Mouse (Mus musculus): ENCODE measurements around the gene Gtf2a1l. TPM values are rescaled to one million over a fixed set of nuclear protein-coding genes. Genes with fewer than 3 reads are reported as not detected.

The Gtf2a1l gene
- polyA plus RNA-seq (2015; fragmentation: Nextera tagmentation; extraction: Ambion mirVana): 0.12 and 0.14 TPM in 2 replicates

GRCm38 (mm10) chr17:88668452-88668851 is at the start of gene Gtf2a1l:
TSS of gene Gtf2a1l (plus strand) at chr17:88668660.
- Histone ChIP-seq H3K27me3 (no peaks in the 10 kb centered on the region), H3K27ac (no peak within 1 kb of the TSS), H3K4me2 (peak within 1 kb of the TSS; percentile 38), H3K4me3 (no peak within 1 kb of the TSS), H3K9ac (no peak within 1 kb of the TSS), H3K4me1 (replicated peaks) (peaks cover 7% of the 10 kb centered on the region), H3K36me3 (no peaks in the 10 kb centered on the region), H3K9me3 (no peaks in the 10 kb centered on the region)
- no peak for ATAC-seq (ENCODE audit: low FRiP score)
- 36% methylated on average over 21 of the region's 21 CpGs for WGBS

- H3K27me3 ChIP-seq: no peaks in the 10 kb centered on the region
- H3K9me3 ChIP-seq: no peaks in the 10 kb centered on the region
- H3K36me3 ChIP-seq: no peaks in the 10 kb centered on the region
- no peak overlapping the region for H3K27ac ChIP-seq
- no peak overlapping the region for H3K9ac ChIP-seq
- no peak overlapping the region for H3K4me3 ChIP-seq
- peaks cover 2% of the 10 kb centered on the region; the same call in 1 of the 2 replicates for H3K4me1 ChIP-seq (replicated peaks)
- ATAC-seq (ENCODE audit: low FRiP score): no peak
- 90% methylated on average over 4 of the region's 4 CpGs for WGBS
- H3K4me2 ChIP-seq: no peak overlapping the region
Observed at GRCm38 (mm10) chr17:88620935-88621334, 47.5 kb upstream of the Gtf2a1l start.

- H3K4me2 ChIP-seq: no peak overlapping the region
- no peak overlapping the region for H3K9ac ChIP-seq
- ATAC-seq (ENCODE audit: low FRiP score): no peak
- no peaks in the 10 kb centered on the region for H3K9me3 ChIP-seq
- no peak overlapping the region for H3K27ac ChIP-seq
- WGBS: 87% methylated on average over 3 of the region's 3 CpGs
- peaks cover 6% of the 10 kb centered on the region; the same call in 1 of the 2 replicates for H3K4me1 ChIP-seq (replicated peaks)
- H3K36me3 ChIP-seq: no peaks in the 10 kb centered on the region
- H3K27me3 ChIP-seq: no peaks in the 10 kb centered on the region
- no peak overlapping the region for H3K4me3 ChIP-seq
Observed at GRCm38 (mm10) chr17:88621374-88621773, 47.1 kb upstream of the Gtf2a1l start.

DNA sequence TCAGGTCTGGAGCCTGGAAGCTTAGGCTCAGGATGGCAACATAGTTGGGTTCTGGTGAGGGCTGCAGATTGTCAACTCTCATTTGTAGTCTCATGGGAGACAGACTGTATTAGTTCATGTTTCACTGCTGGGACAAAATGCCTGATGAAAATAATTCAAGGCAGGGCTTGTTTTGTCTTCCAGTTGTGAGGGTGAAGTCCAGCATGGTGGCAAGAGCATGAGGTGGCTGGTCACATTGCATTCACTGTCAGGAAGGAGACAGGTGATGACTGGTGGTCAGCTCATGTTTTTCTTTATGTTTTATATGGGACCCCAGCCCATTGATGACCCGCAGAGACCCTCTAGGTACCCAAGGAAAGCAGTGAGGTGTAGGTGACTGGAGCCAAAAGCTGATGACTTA is 45.7 kb upstream of the Gtf2a1l start:
- Histone ChIP-seq H3K4me3 (no peak overlapping the region), H3K27ac (no peak overlapping the region), H3K9me3 (no peaks in the 10 kb centered on the region), H3K36me3 (no peaks in the 10 kb centered on the region), H3K9ac (no peak overlapping the region), H3K4me1 (replicated peaks) (peaks cover 11% of the 10 kb centered on the region; the same call in 1 of the 2 replicates), H3K27me3 (no peaks in the 10 kb centered on the region), H3K4me2 (no peak overlapping the region)
- WGBS: 88% methylated on average over 1 of the region's 1 CpGs
- no peak for ATAC-seq (ENCODE audit: low FRiP score)

- peaks cover 18% of the 10 kb centered on the region for H3K4me1 ChIP-seq (replicated peaks)
- H3K9ac ChIP-seq: no peak overlapping the region
- no peaks in the 10 kb centered on the region for H3K9me3 ChIP-seq
- no peak for ATAC-seq (ENCODE audit: low FRiP score)
- H3K36me3 ChIP-seq: no peaks in the 10 kb centered on the region
- 91% methylated on average over 4 of the region's 4 CpGs for WGBS
- no peak overlapping the region for H3K27ac ChIP-seq
- no peaks in the 10 kb centered on the region for H3K27me3 ChIP-seq
- no peak overlapping the region for H3K4me2 ChIP-seq
- H3K4me3 ChIP-seq: no peak overlapping the region
Observed at GRCm38 (mm10) chr17:88624386-88624785, 44.1 kb upstream of the Gtf2a1l start.

- 92% methylated on average over 13 of the region's 13 CpGs for WGBS
- Histone ChIP-seq H3K4me1 (replicated peaks) (peaks cover 26% of the 10 kb centered on the region), H3K4me3 (no peak overlapping the region), H3K9me3 (no peaks in the 10 kb centered on the region), H3K27me3 (no peaks in the 10 kb centered on the region), H3K4me2 (no peak overlapping the region), H3K27ac (0 out of 2 replicates have a peak overlapping the region, but pooled peaks have one; percentile 23), H3K9ac (no peak overlapping the region), H3K36me3 (no peaks in the 10 kb centered on the region)
- ATAC-seq (ENCODE audit: low FRiP score): no peak
Observed at GRCm38 (mm10) chr17:88625350-88625749, 43.1 kb upstream of the Gtf2a1l start.

- H3K4me1 ChIP-seq (replicated peaks): peaks cover 30% of the 10 kb centered on the region
- ATAC-seq (ENCODE audit: low FRiP score): no peak
- H3K27me3 ChIP-seq: no peaks in the 10 kb centered on the region
- H3K9me3 ChIP-seq: no peaks in the 10 kb centered on the region
- WGBS: 71% methylated on average over 7 of the region's 7 CpGs
- no peak overlapping the region for H3K9ac ChIP-seq
- H3K36me3 ChIP-seq: no peaks in the 10 kb centered on the region
- H3K4me2 ChIP-seq: no peak overlapping the region
- H3K27ac ChIP-seq: peak overlapping the region; percentile 23; the same call in 1 of the 2 replicates
- no peak overlapping the region for H3K4me3 ChIP-seq
Observed at GRCm38 (mm10) chr17:88625931-88626330, 42.5 kb upstream of the Gtf2a1l start.

- Histone ChIP-seq H3K9me3 (no peaks in the 10 kb centered on the region), H3K4me1 (replicated peaks) (peaks cover 30% of the 10 kb centered on the region), H3K36me3 (no peaks in the 10 kb centered on the region), H3K4me2 (no peak overlapping the region), H3K27me3 (no peaks in the 10 kb centered on the region), H3K9ac (no peak overlapping the region), H3K4me3 (no peak overlapping the region), H3K27ac (0 out of 2 replicates have a peak overlapping the region, but pooled peaks have one; percentile 30)
- no peak for ATAC-seq (ENCODE audit: low FRiP score)
- 34% methylated on average over 7 of the region's 7 CpGs for WGBS
Observed at GRCm38 (mm10) chr17:88626347-88626811, 42.1 kb upstream of the Gtf2a1l start.

GRCm38 (mm10) chr17:88627150-88627549 is 41.3 kb upstream of the Gtf2a1l start:
- no peak overlapping the region for H3K4me3 ChIP-seq
- no peaks in the 10 kb centered on the region for H3K36me3 ChIP-seq
- H3K27me3 ChIP-seq: no peaks in the 10 kb centered on the region
- 0 out of 2 replicates have a peak overlapping the region, but pooled peaks have one; percentile 30 for H3K27ac ChIP-seq
- no peak overlapping the region for H3K9ac ChIP-seq
- 76% methylated on average over 7 of the region's 7 CpGs for WGBS
- H3K4me1 ChIP-seq (replicated peaks): peaks cover 33% of the 10 kb centered on the region
- no peak overlapping the region for H3K4me2 ChIP-seq
- ATAC-seq (ENCODE audit: low FRiP score): no peak
- H3K9me3 ChIP-seq: no peaks in the 10 kb centered on the region

DNA sequence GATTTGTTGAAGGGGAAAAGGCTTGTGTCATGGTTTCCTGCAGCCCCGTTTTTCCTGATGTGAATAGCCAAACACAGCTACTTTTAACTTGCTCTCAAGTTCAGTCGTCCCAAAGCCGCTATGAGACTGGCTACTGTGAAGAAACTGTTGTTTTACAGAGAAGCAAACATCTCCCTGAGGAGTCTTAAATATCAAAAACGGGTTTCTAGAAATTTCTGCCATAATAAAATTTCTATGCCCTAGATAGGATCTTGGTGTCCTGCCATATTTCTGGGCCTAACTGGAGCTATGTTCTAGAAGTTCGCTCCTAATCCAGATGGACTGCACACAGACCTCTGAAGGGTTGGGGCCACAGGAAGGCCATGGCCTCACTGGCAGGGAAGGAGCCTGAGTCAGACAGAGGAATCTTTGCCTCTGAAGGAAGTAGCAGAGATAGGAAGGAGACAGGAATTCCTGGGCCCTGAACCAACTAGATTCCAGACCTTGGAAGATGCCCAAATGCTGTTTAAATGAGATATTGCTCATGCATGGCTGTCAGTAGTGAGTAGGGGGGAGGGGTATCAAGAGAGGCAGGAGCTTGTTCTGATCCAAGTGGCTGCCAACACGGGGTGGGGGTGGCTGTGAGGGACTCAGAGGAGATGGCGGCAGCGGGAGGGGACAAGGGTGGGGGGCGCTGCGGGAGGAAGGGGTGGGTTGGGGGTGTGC is 39.6 kb upstream of the Gtf2a1l start:
- Histone ChIP-seq H3K9me3 (no peaks in the 10 kb centered on the region), H3K9ac (no peak overlapping the region), H3K4me1 (replicated peaks) (peaks cover 33% of the 10 kb centered on the region), H3K27ac (peak overlapping the region; percentile 80; the same call in 1 of the 2 replicates), H3K36me3 (no peaks in the 10 kb centered on the region), H3K27me3 (no peaks in the 10 kb centered on the region), H3K4me2 (no peak overlapping the region), H3K4me3 (no peak overlapping the region)
- peak; percentile 70 for ATAC-seq (ENCODE audit: low FRiP score)
- 58% methylated on average over 10 of the region's 10 CpGs for WGBS

GRCm38 (mm10) chr17:88629381-88629759 is 39.1 kb upstream of the Gtf2a1l start:
- Histone ChIP-seq H3K4me3 (no peak overlapping the region), H3K27ac (peak overlapping the region; percentile 80), H3K27me3 (no peaks in the 10 kb centered on the region), H3K36me3 (no peaks in the 10 kb centered on the region), H3K9me3 (no peaks in the 10 kb centered on the region), H3K4me2 (0 out of 2 replicates have a peak overlapping the region, but pooled peaks have one; percentile 17), H3K4me1 (replicated peaks) (peaks cover 33% of the 10 kb centered on the region), H3K9ac (no peak overlapping the region)
- 36% methylated on average over 4 of the region's 4 CpGs for WGBS
- peak; percentile 63 for ATAC-seq (ENCODE audit: low FRiP score)

- H3K4me1 ChIP-seq (replicated peaks): peaks cover 33% of the 10 kb centered on the region
- peak overlapping the region; percentile 80 for H3K27ac ChIP-seq
- no peaks in the 10 kb centered on the region for H3K9me3 ChIP-seq
- WGBS: 14% methylated on average over 11 of the region's 11 CpGs
- no peaks in the 10 kb centered on the region for H3K27me3 ChIP-seq
- H3K4me2 ChIP-seq: no peak overlapping the region
- H3K9ac ChIP-seq: no peak overlapping the region
- no peak overlapping the region for H3K4me3 ChIP-seq
- H3K36me3 ChIP-seq: no peaks in the 10 kb centered on the region
- ATAC-seq (ENCODE audit: low FRiP score): peak; percentile 55
Observed at GRCm38 (mm10) chr17:88629931-88630553, 38.4 kb upstream of the Gtf2a1l start.
